Comparison of ENCODE assay signal across 17 mouse cellular contexts in the genomic region with DNA sequence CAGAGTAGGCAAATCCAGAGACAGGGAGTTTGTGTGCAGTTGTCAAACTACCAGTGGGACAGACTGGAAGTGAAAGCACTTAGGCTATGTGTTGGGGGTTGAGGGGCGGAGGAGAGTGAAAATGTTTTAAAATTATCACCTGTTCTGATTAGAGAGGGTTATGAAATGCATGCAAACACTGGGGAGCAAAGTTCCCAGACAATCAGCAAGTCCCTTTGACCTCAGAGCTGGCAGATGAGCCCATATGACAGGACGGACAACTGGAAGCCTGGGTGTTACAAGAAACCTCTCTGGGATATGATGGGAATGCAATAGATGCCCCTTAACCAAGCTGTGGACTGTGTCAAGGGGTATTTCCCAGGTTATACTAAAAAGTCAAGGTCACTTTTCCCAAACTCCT. TPM values are rescaled to one million over a fixed set of nuclear protein-coding genes. Genes with fewer than 3 reads are reported as not detected.
DNase-seq lines count a peak whose midpoint lies in the region; ATAC-seq and TF ChIP-seq lines count a peak whose summit lies in the region.
"Had no signal": no experiment of that assay in that cellular context is flagged by ENCODE, and none has a peak within 500 bp of the region (broad histone marks: within the 10 kb centered on the region; RNA-seq: fewer than 3 reads in every experiment).

No protein-coding gene starts in this region.

- WGBS in kidney, embryonic 15.5 days = 88% methylated on average over 2 of the region's 2 CpGs
- 19% methylated on average over 2 of the region's 2 CpGs for WGBS in small intestine, adult 2 months
- 86% methylated on average over 2 of the region's 2 CpGs for WGBS in heart, embryonic 10.5 days

- TF ChIP-seq CTCF in small intestine, adult 2 months (IDR thresholded peaks at IDR 0.05; ENCODE audit: extremely low read depth, insufficient read length, insufficient replicate concordance, low read depth, low read length) = no peak

- ATAC-seq in kidney, embryonic 15.5 days (replicated peaks; ENCODE audit: low FRiP score) = no peak
- ATAC-seq: forebrain, embryonic 14.5 days; Patski had no signal

- TF ChIP-seq POLR2A in small intestine, adult 2 months (IDR thresholded peaks at IDR 0.05; ENCODE audit: low read depth, low read length) = no peak

- H3K36me3 ChIP-seq in kidney, embryonic 15.5 days = peaks cover 38% of the 10 kb centered on the region
- peaks cover 27% of the 10 kb centered on the region for H3K36me3 ChIP-seq in small intestine, adult 2 months (ENCODE audit: control insufficient read depth, insufficient read depth, low read length)
- H3K36me3 ChIP-seq in heart, embryonic 10.5 days = peaks cover 32% of the 10 kb centered on the region

- H3K9ac ChIP-seq in kidney, embryonic 15.5 days = no peak overlapping the region
- H3K9ac ChIP-seq: embryonic facial prominence, embryonic 13.5 days; limb, embryonic 12.5 days had no signal

- no peaks in the 10 kb centered on the region for H3K27me3 ChIP-seq in kidney, embryonic 15.5 days
- no peaks in the 10 kb centered on the region for H3K27me3 ChIP-seq in small intestine, adult 2 months (ENCODE audit: control insufficient read depth, insufficient read depth, low read length)
- H3K27me3 ChIP-seq in heart, embryonic 10.5 days (ENCODE audit: insufficient read depth, poor library complexity, severe bottlenecking) = no peaks in the 10 kb centered on the region
- H3K27me3 ChIP-seq: embryonic facial prominence, embryonic 13.5 days; limb, embryonic 12.5 days; Patski had no signal

- H3K9me3 ChIP-seq in kidney, embryonic 15.5 days (replicated peaks) = no peaks in the 10 kb centered on the region
- H3K9me3 ChIP-seq in heart, embryonic 10.5 days = no peaks in the 10 kb centered on the region
- H3K9me3 ChIP-seq: embryonic facial prominence, embryonic 13.5 days; limb, embryonic 12.5 days had no signal

- DNase-seq in kidney, adult 8-10 months = peak; percentile 59 to 62
- peak; percentile 48 to 58 for DNase-seq in kidney, postnatal 36 days
- no peak for DNase-seq in urinary bladder, postnatal 4 days (ENCODE audit: low spot score in 2 of 2)
- no peak for DNase-seq in heart, embryonic 10.5 days (ENCODE audit: low spot score)
- DNase-seq: adrenal gland, postnatal 25 days; cerebellum, adult 11-12 months; cerebellum, postnatal 14 days; gastrocnemius, postnatal 14 days; midbrain, embryonic 14.5 days; thymus, adult 18-20 months had no signal

- peaks cover 13% of the 10 kb centered on the region for H3K4me1 ChIP-seq in kidney, embryonic 15.5 days
- peaks cover 22% of the 10 kb centered on the region for H3K4me1 ChIP-seq in brown adipose tissue, adult 24 weeks (ENCODE audit: control insufficient read depth, insufficient read depth, insufficient read length, low read length)
- H3K4me1 ChIP-seq in small intestine, adult 2 months (ENCODE audit: control insufficient read depth, insufficient read depth, insufficient read length, low read length) = peaks cover 21% of the 10 kb centered on the region
- peaks cover 24% of the 10 kb centered on the region for H3K4me1 ChIP-seq in heart, embryonic 10.5 days

- H3K4me3 ChIP-seq in kidney, embryonic 15.5 days (replicated peaks) = no peak overlapping the region
- no peak overlapping the region; the same call in 1 of the 2 replicates for H3K4me3 ChIP-seq in brown adipose tissue, adult 24 weeks (ENCODE audit: insufficient read depth, low read depth, low read length)
- no peak overlapping the region for H3K4me3 ChIP-seq in small intestine, adult 2 months (ENCODE audit: low read depth, low read length)
- no peak overlapping the region for H3K4me3 ChIP-seq in heart, embryonic 10.5 days
- H3K4me3 ChIP-seq: embryonic facial prominence, embryonic 13.5 days; limb, embryonic 12.5 days had no signal

- H3K4me2 ChIP-seq in kidney, embryonic 15.5 days = no peak overlapping the region
- H3K4me2 ChIP-seq: embryonic facial prominence, embryonic 13.5 days; limb, embryonic 12.5 days had no signal

- no peak overlapping the region for H3K27ac ChIP-seq in kidney, embryonic 15.5 days
- peak overlapping the region; percentile 86 for H3K27ac ChIP-seq in brown adipose tissue, adult 24 weeks (replicated peaks; ENCODE audit: low read depth, low read length)
- peak overlapping the region; percentile 96 for H3K27ac ChIP-seq in small intestine, adult 2 months (ENCODE audit: insufficient read depth, low read depth, low read length)
- no peak overlapping the region for H3K27ac ChIP-seq in heart, embryonic 10.5 days
- H3K27ac ChIP-seq: embryonic facial prominence, embryonic 13.5 days; limb, embryonic 12.5 days had no signal

RNA-seq across cellular contexts. Expression of a gene that starts 28.2 kb away (rescaled TPM):
- polyA plus RNA-seq in kidney, embryonic 15.5 days (2015; fragmentation: Nextera tagmentation; extraction: Ambion mirVana) = 0.53 and 1.1 TPM in 2 replicates
- polyA plus RNA-seq in brown adipose tissue, adult 24 weeks (2012; ENCODE audit: insufficient read depth, insufficient read length, missing spikeins) = 11.4 and 19.9 TPM in 2 replicates
- polyA plus RNA-seq in small intestine, adult 2 months (2012; rRNA removed) = 26.7 and 150 TPM in 2 replicates
- polyA plus RNA-seq in heart, embryonic 10.5 days (2016; fragmentation: Nextera tagmentation; extraction: Ambion mirVana) = 0.21 and 0.48 TPM in 2 replicates

Comparison
In these comparisons a context has a peak if more than half of its experiments do, and no peak if none do; other contexts are left out.
1. DNase-seq: peak in kidney, adult 8-10 months (2 of 2) and kidney, postnatal 36 days (2 of 2); none in urinary bladder, postnatal 4 days (0 of 2) and heart, embryonic 10.5 days (single experiment).
2. H3K27ac ChIP-seq: peak in brown adipose tissue, adult 24 weeks (single experiment) and small intestine, adult 2 months (single experiment); none in kidney, embryonic 15.5 days (single experiment) and heart, embryonic 10.5 days (single experiment).